Mouse (Mus musculus): ENCODE data around the gene Brd7. TPM values are rescaled to one million over a fixed set of nuclear protein-coding genes. Genes with fewer than 3 reads are reported as not detected.

The Brd7 gene
- 7.0 and 13.1 TPM in 2 replicates for polyA plus RNA-seq (2012; rRNA removed)

- TF ChIP-seq CTCF (IDR thresholded peaks at IDR 0.05; ENCODE audit: extremely low read depth, insufficient read length, insufficient replicate concordance, low read depth, low read length) (peak; percentile 84), POLR2A (IDR thresholded peaks at IDR 0.05; ENCODE audit: low read depth, low read length) (no peak; the same call in 1 of the 2 replicates)
- Histone ChIP-seq H3K4me1 (ENCODE audit: control insufficient read depth, insufficient read depth, insufficient read length, low read length) (peaks cover 3% of the 10 kb centered on the region), H3K4me3 (ENCODE audit: low read depth, low read length) (peak within 1 kb of the TSS; percentile 85), H3K36me3 (ENCODE audit: control insufficient read depth, insufficient read depth, low read length) (peaks cover 14% of the 10 kb centered on the region), H3K27me3 (ENCODE audit: control insufficient read depth, insufficient read depth, low read length) (no peaks in the 10 kb centered on the region), H3K27ac (ENCODE audit: insufficient read depth, low read depth, low read length) (peak within 1 kb of the TSS; percentile 76)
- under 1% methylated on average over 91 of the region's 91 CpGs for WGBS
Measured at GRCm38 (mm10) chr8:88361708-88362428, at the start of gene Brd7. Gene Brd7, minus strand, starts transcription at chr8:88362194.

- Histone ChIP-seq H3K4me3 (ENCODE audit: low read depth, low read length) (no peak overlapping the region), H3K27ac (ENCODE audit: insufficient read depth, low read depth, low read length) (no peak overlapping the region), H3K36me3 (ENCODE audit: control insufficient read depth, insufficient read depth, low read length) (no peaks in the 10 kb centered on the region), H3K4me1 (ENCODE audit: control insufficient read depth, insufficient read depth, insufficient read length, low read length) (no peaks in the 10 kb centered on the region), H3K27me3 (ENCODE audit: control insufficient read depth, insufficient read depth, low read length) (no peaks in the 10 kb centered on the region)
- 87% methylated on average over 6 of the region's 6 CpGs for WGBS
- TF ChIP-seq CTCF (IDR thresholded peaks at IDR 0.05; ENCODE audit: extremely low read depth, insufficient read length, insufficient replicate concordance, low read depth, low read length): no peak
- TF ChIP-seq POLR2A (IDR thresholded peaks at IDR 0.05; ENCODE audit: low read depth, low read length): no peak
Measured at GRCm38 (mm10) chr8:88411461-88411860, 49.5 kb upstream of the Brd7 start.

- WGBS: 68% methylated on average over 11 of the region's 11 CpGs
- no peaks in the 10 kb centered on the region for H3K27me3 ChIP-seq (ENCODE audit: control insufficient read depth, insufficient read depth, low read length)
- no peaks in the 10 kb centered on the region for H3K4me1 ChIP-seq (ENCODE audit: control insufficient read depth, insufficient read depth, insufficient read length, low read length)
- H3K4me3 ChIP-seq (ENCODE audit: low read depth, low read length): no peak overlapping the region
- H3K36me3 ChIP-seq (ENCODE audit: control insufficient read depth, insufficient read depth, low read length): no peaks in the 10 kb centered on the region
- TF ChIP-seq POLR2A (IDR thresholded peaks at IDR 0.05; ENCODE audit: low read depth, low read length) (no peak), CTCF (IDR thresholded peaks at IDR 0.05; ENCODE audit: extremely low read depth, insufficient read length, insufficient replicate concordance, low read depth, low read length) (no peak)
- H3K27ac ChIP-seq (ENCODE audit: insufficient read depth, low read depth, low read length): no peak overlapping the region
Measured at GRCm38 (mm10) chr8:88409401-88409940, 47.5 kb upstream of the Brd7 start.

- H3K27me3 ChIP-seq (ENCODE audit: control insufficient read depth, insufficient read depth, low read length): no peaks in the 10 kb centered on the region
- no peak overlapping the region for H3K27ac ChIP-seq (ENCODE audit: insufficient read depth, low read depth, low read length)
- H3K36me3 ChIP-seq (ENCODE audit: control insufficient read depth, insufficient read depth, low read length): no peaks in the 10 kb centered on the region
- H3K4me3 ChIP-seq (ENCODE audit: low read depth, low read length): no peak overlapping the region
- WGBS: 94% methylated on average over 6 of the region's 6 CpGs
- no peaks in the 10 kb centered on the region for H3K4me1 ChIP-seq (ENCODE audit: control insufficient read depth, insufficient read depth, insufficient read length, low read length)
- TF ChIP-seq POLR2A (IDR thresholded peaks at IDR 0.05; ENCODE audit: low read depth, low read length): no peak
- no peak for TF ChIP-seq CTCF (IDR thresholded peaks at IDR 0.05; ENCODE audit: extremely low read depth, insufficient read length, insufficient replicate concordance, low read depth, low read length)
Measured at GRCm38 (mm10) chr8:88407716-88408115, 45.7 kb upstream of the Brd7 start.

GRCm38 (mm10) chr8:88398060-88398459, 36.1 kb upstream of the Brd7 start:
- H3K27me3 ChIP-seq (ENCODE audit: control insufficient read depth, insufficient read depth, low read length): no peaks in the 10 kb centered on the region
- H3K4me3 ChIP-seq (ENCODE audit: low read depth, low read length): no peak overlapping the region
- TF ChIP-seq POLR2A (IDR thresholded peaks at IDR 0.05; ENCODE audit: low read depth, low read length): no peak
- no peak for TF ChIP-seq CTCF (IDR thresholded peaks at IDR 0.05; ENCODE audit: extremely low read depth, insufficient read length, insufficient replicate concordance, low read depth, low read length)
- H3K36me3 ChIP-seq (ENCODE audit: control insufficient read depth, insufficient read depth, low read length): no peaks in the 10 kb centered on the region
- 96% methylated on average over 4 of the region's 4 CpGs for WGBS
- no peaks in the 10 kb centered on the region for H3K4me1 ChIP-seq (ENCODE audit: control insufficient read depth, insufficient read depth, insufficient read length, low read length)
- no peak overlapping the region for H3K27ac ChIP-seq (ENCODE audit: insufficient read depth, low read depth, low read length)

GRCm38 (mm10) chr8:88393298-88393697, 31.3 kb upstream of the Brd7 start:
- Histone ChIP-seq H3K27me3 (ENCODE audit: control insufficient read depth, insufficient read depth, low read length) (no peaks in the 10 kb centered on the region), H3K4me3 (ENCODE audit: low read depth, low read length) (no peak overlapping the region), H3K4me1 (ENCODE audit: control insufficient read depth, insufficient read depth, insufficient read length, low read length) (no peaks in the 10 kb centered on the region), H3K27ac (ENCODE audit: insufficient read depth, low read depth, low read length) (no peak overlapping the region), H3K36me3 (ENCODE audit: control insufficient read depth, insufficient read depth, low read length) (no peaks in the 10 kb centered on the region)
- WGBS: 84% methylated on average over 3 of the region's 3 CpGs
- TF ChIP-seq POLR2A (IDR thresholded peaks at IDR 0.05; ENCODE audit: low read depth, low read length): no peak
- TF ChIP-seq CTCF (IDR thresholded peaks at IDR 0.05; ENCODE audit: extremely low read depth, insufficient read length, insufficient replicate concordance, low read depth, low read length): no peak

- Histone ChIP-seq H3K27ac (ENCODE audit: insufficient read depth, low read depth, low read length) (no peak overlapping the region), H3K27me3 (ENCODE audit: control insufficient read depth, insufficient read depth, low read length) (no peaks in the 10 kb centered on the region), H3K4me1 (ENCODE audit: control insufficient read depth, insufficient read depth, insufficient read length, low read length) (no peaks in the 10 kb centered on the region), H3K4me3 (ENCODE audit: low read depth, low read length) (no peak overlapping the region), H3K36me3 (ENCODE audit: control insufficient read depth, insufficient read depth, low read length) (no peaks in the 10 kb centered on the region)
- TF ChIP-seq CTCF (IDR thresholded peaks at IDR 0.05; ENCODE audit: extremely low read depth, insufficient read length, insufficient replicate concordance, low read depth, low read length) (peak; percentile 41; the same call in 1 of the 2 replicates), POLR2A (IDR thresholded peaks at IDR 0.05; ENCODE audit: low read depth, low read length) (no peak)
- WGBS: 79% methylated on average over 1 of the region's 1 CpGs
Measured at GRCm38 (mm10) chr8:88390749-88391148, 28.8 kb upstream of the Brd7 start.
